Mouse (Mus musculus): ENCODE data around the gene Msantd3. TPM values are rescaled to one million over a fixed set of nuclear protein-coding genes. Genes with fewer than 3 reads are reported as not detected.

Gene Msantd3
- total and polyA plus RNA-seq, 3 experiments, result not detected

GRCm38 (mm10) chr4:48555729-48556128 lies 16.0 kb downstream of the Msantd3 start:
- Histone ChIP-seq H3K4me3 (replicated peaks in 1 of 3; ENCODE audit: low read depth in 2 of 3, low read length in 2 of 3, poor library complexity in 1 of 3) (no peak overlapping the region), H3K9ac (ENCODE audit: insufficient read depth, low read depth) (no peak overlapping the region), H3K9me3 (replicated peaks; ENCODE audit: low read length) (no peaks in the 10 kb centered on the region), H3K4me1 (ENCODE audit: control insufficient read depth in 1 of 2, insufficient read depth in 2 of 2) (peaks cover 0 to 2% of the 10 kb centered on the region in 2 experiments; a peak in 1 of 4 replicates), H3K36me3 (replicated peaks in 1 of 2; ENCODE audit: control insufficient read depth in 1 of 2, insufficient read depth in 1 of 2, low read length in 1 of 2) (no peaks in the 10 kb centered on the region), H3K4me2 (ENCODE audit: insufficient read depth, low read depth, poor library complexity, severe bottlenecking) (peak overlapping the region; percentile 55), H3K79me2 (replicated peaks; ENCODE audit: control insufficient read depth, extremely low read depth, insufficient read depth, poor library complexity, severe bottlenecking) (no peaks in the 10 kb centered on the region), H3K27me3 (replicated peaks) (no peaks in the 10 kb centered on the region), H3K27ac (ENCODE audit: insufficient read depth, low read depth) (no peak overlapping the region)
- TF ChIP-seq TBP (conservative IDR thresholded peaks at IDR 0.05; ENCODE audit: low read depth, low read length), result no peak
- TF ChIP-seq MXI1 (IDR thresholded peaks at IDR 0.05; ENCODE audit: low read depth, low read length), result no peak
- peak; percentile 45 for TF ChIP-seq SMC3 (IDR thresholded peaks at IDR 0.05; ENCODE audit: low read depth, low read length)
- TF ChIP-seq USF1 (IDR thresholded peaks at IDR 0.05; ENCODE audit: low read depth, low read length), result no peak
- TF ChIP-seq ZKSCAN1 (IDR thresholded peaks at IDR 0.05; ENCODE audit: borderline replicate concordance, low read depth, low read length), result no peak
- TF ChIP-seq IRF4 (IDR thresholded peaks at IDR 0.05; ENCODE audit: low read depth, low read length), result no peak
- no peak for TF ChIP-seq USF2 (conservative IDR thresholded peaks at IDR 0.05; ENCODE audit: low read depth, low read length)
- TF ChIP-seq JUN (IDR thresholded peaks at IDR 0.05; ENCODE audit: insufficient read depth, low read depth, low read length), result no peak
- no peak for TF ChIP-seq E2F4 (IDR thresholded peaks at IDR 0.05; ENCODE audit: insufficient replicate concordance, low read depth, low read length)
- peak; percentile 49 to 72 for TF ChIP-seq CTCF (conservative IDR thresholded peaks at IDR 0.05 in 1 of 2, IDR thresholded peaks at IDR 0.05 in 1 of 2; ENCODE audit: low read depth in 2 of 2, low read length in 2 of 2)
- TF ChIP-seq EP300 (IDR thresholded peaks at IDR 0.05; ENCODE audit: low read length), result no peak
- TF ChIP-seq NRF1 (IDR thresholded peaks at IDR 0.05; ENCODE audit: low read depth, low read length), result no peak
- no peak for TF ChIP-seq RCOR1 (conservative IDR thresholded peaks at IDR 0.05; ENCODE audit: low read depth, low read length)
- no peak for TF ChIP-seq MAFK (IDR thresholded peaks at IDR 0.05; ENCODE audit: insufficient replicate concordance, low read length)
- TF ChIP-seq NELFE (IDR thresholded peaks at IDR 0.05; ENCODE audit: low read depth, low read length), result no peak
- no peak for TF ChIP-seq POLR2A (IDR thresholded peaks at IDR 0.05; ENCODE audit: low read depth, low read length)
- no peak for TF ChIP-seq MAZ (IDR thresholded peaks at IDR 0.05; ENCODE audit: low read depth, low read length)
- TF ChIP-seq SIN3A (IDR thresholded peaks at IDR 0.05; ENCODE audit: low read length), result no peak
- no peak for TF ChIP-seq UBTF (IDR thresholded peaks at IDR 0.05; ENCODE audit: low read depth, low read length)
- no peak for TF ChIP-seq HCFC1 (IDR thresholded peaks at IDR 0.05; ENCODE audit: low read depth, low read length)
- TF ChIP-seq RAD21 (IDR thresholded peaks at IDR 0.05; ENCODE audit: low read depth, low read length), result peak; percentile 54
- TF ChIP-seq KAT2A (IDR thresholded peaks at IDR 0.05; ENCODE audit: insufficient replicate concordance, low read length), result no peak
- DNase-seq (ENCODE audit: extremely low read depth), result peak; percentile 62
- dilution Hi-C loops (cut with MboI; ENCODE audit: extremely low pct_ligation_motif_present, extremely low pct_unique_long_range_greater_than_20kb, low sequenced_read_pairs) (no loop called here), in situ Hi-C loops (cut with MboI; ENCODE audit: low pct_ligation_motif_present, low pct_unique_long_range_greater_than_20kb, low sequenced_read_pairs) (no loop called here)

GRCm38 (mm10) chr4:48559652-48560051 lies 19.9 kb downstream of the Msantd3 start:
- dilution Hi-C loops (cut with MboI; ENCODE audit: extremely low pct_ligation_motif_present, extremely low pct_unique_long_range_greater_than_20kb, low sequenced_read_pairs) (no loop called here), in situ Hi-C loops (cut with MboI; ENCODE audit: low pct_ligation_motif_present, low pct_unique_long_range_greater_than_20kb, low sequenced_read_pairs) (no loop called here)
- no peak for TF ChIP-seq MEF2A (IDR thresholded peaks at IDR 0.05; ENCODE audit: borderline replicate concordance, low read depth, low read length)
- TF ChIP-seq ETS1 (conservative IDR thresholded peaks at IDR 0.05; ENCODE audit: low read depth, low read length), result no peak
- no peak for TF ChIP-seq MAX (IDR thresholded peaks at IDR 0.05; ENCODE audit: low read length)
- no peak overlapping the region for H3K4me3 ChIP-seq (replicated peaks in 1 of 3; ENCODE audit: low read depth in 2 of 3, low read length in 2 of 3, poor library complexity in 1 of 3)
- no peak overlapping the region for H3K4me2 ChIP-seq (ENCODE audit: insufficient read depth, low read depth, poor library complexity, severe bottlenecking)
- H3K27me3 ChIP-seq (replicated peaks), result no peaks in the 10 kb centered on the region
- no peaks in the 10 kb centered on the region for H3K9me3 ChIP-seq (replicated peaks; ENCODE audit: low read length)
- no peaks in the 10 kb centered on the region for H3K36me3 ChIP-seq (replicated peaks in 1 of 2; ENCODE audit: control insufficient read depth in 1 of 2, insufficient read depth in 1 of 2, low read length in 1 of 2)
- no peak overlapping the region for H3K9ac ChIP-seq (ENCODE audit: insufficient read depth, low read depth)
- no peaks in the 10 kb centered on the region for H3K79me2 ChIP-seq (replicated peaks; ENCODE audit: control insufficient read depth, extremely low read depth, insufficient read depth, poor library complexity, severe bottlenecking)
- DNase-seq (ENCODE audit: extremely low read depth), result no peak
- no peak overlapping the region for H3K27ac ChIP-seq (ENCODE audit: insufficient read depth, low read depth)
- H3K4me1 ChIP-seq (ENCODE audit: control insufficient read depth in 1 of 2, insufficient read depth in 2 of 2), result no peaks in the 10 kb centered on the region

Data from CH12.LX (cell line).